In the genomic region with DNA sequence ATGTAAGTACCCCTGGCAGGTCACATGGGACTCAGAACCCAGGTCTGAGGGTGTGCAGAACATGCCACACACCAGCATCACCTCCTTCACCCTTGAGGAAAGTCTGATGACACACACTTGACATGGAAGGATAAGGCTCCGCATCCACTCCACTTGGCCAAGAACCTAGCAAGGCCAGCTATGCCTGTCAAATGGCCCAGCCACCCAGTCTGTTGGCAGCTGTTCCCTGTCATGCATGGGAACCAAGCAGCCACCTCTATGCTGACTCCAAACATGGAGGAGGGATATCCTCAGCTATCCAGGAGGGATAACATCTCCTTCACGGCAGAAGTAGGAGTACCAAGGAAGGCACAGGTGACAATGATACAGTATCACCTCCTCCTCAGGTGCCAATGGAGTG, we compare ENCODE assay signal across 9 mouse cellular contexts. TPM values are rescaled to one million over a fixed set of nuclear protein-coding genes. Genes with fewer than 3 reads are reported as not detected.
A peak's percentile ranks its signal among the peaks of the same experiment; 100 is the strongest.
DNase-seq lines count a peak whose midpoint lies in the region; ATAC-seq and TF ChIP-seq lines count a peak whose summit lies in the region.
"Had no signal": no experiment of that assay in that cellular context is flagged by ENCODE, and none has a peak within 500 bp of the region (broad histone marks: within the 10 kb centered on the region; RNA-seq: fewer than 3 reads in every experiment).

No protein-coding gene starts in this region.

- intact Hi-C loops in heart, postnatal 25 days (cut with DNase I) = loop anchor here (5.0 kb wide), 1 partner anchor 64 kb away; no protein-coding TSS in a partner anchor

- no peaks in the 10 kb centered on the region for H3K27me3 ChIP-seq in heart, embryonic 16.5 days (ENCODE audit: control insufficient read depth, insufficient read depth, low read length)
- H3K27me3 ChIP-seq in embryonic facial prominence, embryonic 13.5 days = no peaks in the 10 kb centered on the region
- H3K27me3 ChIP-seq in hindbrain, postnatal 0 days (ENCODE audit: insufficient read depth, low read length) = no peaks in the 10 kb centered on the region
- peaks cover 3% of the 10 kb centered on the region; the same call in 1 of the 2 replicates for H3K27me3 ChIP-seq in midbrain, embryonic 15.5 days (replicated peaks)
- no peaks in the 10 kb centered on the region for H3K27me3 ChIP-seq in thymus, adult 2 months (ENCODE audit: control insufficient read depth, insufficient read depth, low read length)

- no peaks in the 10 kb centered on the region for H3K9me3 ChIP-seq in heart, embryonic 16.5 days (replicated peaks; ENCODE audit: control insufficient read depth, low read length)
- no peaks in the 10 kb centered on the region for H3K9me3 ChIP-seq in embryonic facial prominence, embryonic 13.5 days
- H3K9me3 ChIP-seq in hindbrain, postnatal 0 days (ENCODE audit: low read length) = no peaks in the 10 kb centered on the region
- H3K9me3 ChIP-seq in midbrain, embryonic 15.5 days = no peaks in the 10 kb centered on the region

- H3K4me1 ChIP-seq in heart, embryonic 16.5 days (ENCODE audit: control insufficient read depth, insufficient read depth, low read length) = peaks cover 14% of the 10 kb centered on the region
- H3K4me1 ChIP-seq in embryonic facial prominence, embryonic 13.5 days = peaks cover 16% of the 10 kb centered on the region
- peaks cover 12% of the 10 kb centered on the region for H3K4me1 ChIP-seq in hindbrain, postnatal 0 days (ENCODE audit: insufficient read depth, low read length)
- peaks cover 26% of the 10 kb centered on the region for H3K4me1 ChIP-seq in midbrain, embryonic 15.5 days
- H3K4me1 ChIP-seq in thymus, adult 2 months (replicated peaks; ENCODE audit: control insufficient read depth, insufficient read depth, low read length) = peaks cover 10% of the 10 kb centered on the region

- WGBS in heart, embryonic 16.5 days = 91% methylated on average over 2 of the region's 2 CpGs
- 78% methylated on average over 2 of the region's 2 CpGs for WGBS in embryonic facial prominence, embryonic 13.5 days
- 83% methylated on average over 2 of the region's 2 CpGs for WGBS in hindbrain, postnatal 0 days
- 96% methylated on average over 2 of the region's 2 CpGs for WGBS in midbrain, embryonic 15.5 days
- 98% methylated on average over 2 of the region's 2 CpGs for WGBS in thymus, adult 2 months

- no peak overlapping the region for H3K27ac ChIP-seq in heart, embryonic 16.5 days (ENCODE audit: low read length)
- no peak overlapping the region for H3K27ac ChIP-seq in embryonic facial prominence, embryonic 13.5 days
- peak overlapping the region; percentile 86; the same call in 1 of the 2 replicates for H3K27ac ChIP-seq in hindbrain, postnatal 0 days
- H3K27ac ChIP-seq in midbrain, embryonic 15.5 days = no peak overlapping the region
- H3K27ac ChIP-seq in thymus, adult 2 months (ENCODE audit: control insufficient read depth, insufficient read depth, low read length) = no peak overlapping the region

- no peak overlapping the region; the same call in 1 of the 2 replicates for H3K4me3 ChIP-seq in heart, embryonic 16.5 days (ENCODE audit: low read length)
- peak overlapping the region; percentile 64 for H3K4me3 ChIP-seq in embryonic facial prominence, embryonic 13.5 days
- H3K4me3 ChIP-seq in hindbrain, postnatal 0 days (ENCODE audit: low read length) = peak overlapping the region; percentile 73
- H3K4me3 ChIP-seq in midbrain, embryonic 15.5 days = peak overlapping the region; percentile 60
- H3K4me3 ChIP-seq in thymus, adult 2 months (ENCODE audit: control insufficient read depth, insufficient read depth, low read length) = no peak overlapping the region

- H3K4me2 ChIP-seq in heart, embryonic 16.5 days (ENCODE audit: low read depth, low read length) = peak overlapping the region; percentile 89
- H3K4me2 ChIP-seq in embryonic facial prominence, embryonic 13.5 days = peak overlapping the region; percentile 89
- H3K4me2 ChIP-seq in hindbrain, postnatal 0 days (ENCODE audit: low read depth, low read length) = peak overlapping the region; percentile 69
- peak overlapping the region; percentile 86 for H3K4me2 ChIP-seq in midbrain, embryonic 15.5 days

- TF ChIP-seq CTCF in hindbrain, postnatal 0 days (IDR thresholded peaks at IDR 0.05; ENCODE audit: low read depth) = no peak
- TF ChIP-seq CTCF in thymus, adult 2 months (IDR thresholded peaks at IDR 0.05; ENCODE audit: borderline replicate concordance, control insufficient read depth, extremely low read depth, insufficient read depth, low read length, poor library complexity) = no peak

- no peak overlapping the region for H3K9ac ChIP-seq in heart, embryonic 16.5 days (ENCODE audit: low read length)
- peak overlapping the region; percentile 77; the same call in 1 of the 2 replicates for H3K9ac ChIP-seq in embryonic facial prominence, embryonic 13.5 days
- peak overlapping the region; percentile 70; the same call in 1 of the 2 replicates for H3K9ac ChIP-seq in hindbrain, postnatal 0 days (replicated peaks; ENCODE audit: low read length)
- peak overlapping the region; percentile 67 for H3K9ac ChIP-seq in midbrain, embryonic 15.5 days

- no peak for ATAC-seq in heart, embryonic 16.5 days (replicated peaks; ENCODE audit: extremely low read depth, insufficient read depth, low FRiP score)
- no peak for ATAC-seq in embryonic facial prominence, embryonic 13.5 days (ENCODE audit: insufficient number of reproducible peaks, insufficient read depth, low FRiP score, low TSS enrichment, low read depth)
- no peak for ATAC-seq in hindbrain, postnatal 0 days
- no peak for ATAC-seq in midbrain, embryonic 15.5 days (replicated peaks)
- ATAC-seq in inflammation-experienced regulatory T-cells, adult 6 months = no peak

- TF ChIP-seq POLR2A in thymus, adult 2 months (IDR thresholded peaks at IDR 0.05; ENCODE audit: control insufficient read depth, extremely low read depth, insufficient read depth, low read length, poor library complexity) = no peak

- H3K36me3 ChIP-seq in heart, embryonic 16.5 days (ENCODE audit: control insufficient read depth, insufficient read depth) = no peaks in the 10 kb centered on the region
- no peaks in the 10 kb centered on the region for H3K36me3 ChIP-seq in embryonic facial prominence, embryonic 13.5 days
- no peaks in the 10 kb centered on the region for H3K36me3 ChIP-seq in hindbrain, postnatal 0 days (ENCODE audit: insufficient read depth, low read length)
- H3K36me3 ChIP-seq in midbrain, embryonic 15.5 days (replicated peaks) = no peaks in the 10 kb centered on the region
- H3K36me3 ChIP-seq in thymus, adult 2 months (ENCODE audit: control insufficient read depth, insufficient read depth, low read length) = no peaks in the 10 kb centered on the region

- DNase-seq in heart, postnatal 25 days (ENCODE audit: low spot score) = no peak
- no peak for DNase-seq in hindbrain, postnatal 0 days (ENCODE audit: low spot score)
- DNase-seq in thymus, adult 2 months = no peak
- DNase-seq in gastrocnemius, postnatal 4 days (ENCODE audit: low spot score in 2 of 2) = no peak
- DNase-seq: lung, adult 18-20 months had no signal

RNA-seq across cellular contexts. Expression of gene Crtc1, which starts 1.0 kb away (rescaled TPM):
- polyA plus RNA-seq in heart, embryonic 16.5 days (2015; fragmentation: Nextera tagmentation; extraction: Ambion mirVana) = 10.2 and 10.7 TPM in 2 replicates
- 10 to 100 TPM; 10.3 to 10.6 TPM for total RNA-seq in heart, postnatal 25 days (2021)
- polyA plus RNA-seq in embryonic facial prominence, embryonic 13.5 days (2015; fragmentation: Nextera tagmentation; extraction: Ambion mirVana) = 26.6 and 28.1 TPM in 2 replicates
- total RNA-seq in hindbrain, postnatal 0 days (2014; rRNA removed) = 51.8 and 54.0 TPM in 2 replicates
- 31.5 and 39.3 TPM in 2 replicates for polyA plus RNA-seq in hindbrain, postnatal 0 days (2015; fragmentation: Nextera tagmentation; extraction: Ambion mirVana)
- polyA plus RNA-seq in midbrain, embryonic 15.5 days (2015; fragmentation: Nextera tagmentation; extraction: Ambion mirVana) = 57.2 and 58.7 TPM in 2 replicates
- polyA plus RNA-seq in thymus, adult 2 months (2012; rRNA removed) = 43.9 and 49.0 TPM in 2 replicates
- 10 to 100 TPM; 16.4 to 20.8 TPM for total RNA-seq in gastrocnemius, postnatal 4 days (2021)
- polyA plus RNA-seq in inflammation-experienced regulatory T-cells, adult 6 months (2017; shearing (Covaris generic)) = 1 to 10 TPM; 5.0 to 8.7 (median 7.2) TPM

RNA-seq across cellular contexts. Expression of gene Klhl26, which starts 38.3 kb away (rescaled TPM):
- polyA plus RNA-seq in heart, embryonic 16.5 days (2015; fragmentation: Nextera tagmentation; extraction: Ambion mirVana) = 9.9 and 12.4 TPM in 2 replicates
- 1 to 10 TPM; 7.6 to 7.7 TPM for total RNA-seq in heart, postnatal 25 days (2021)
- polyA plus RNA-seq in embryonic facial prominence, embryonic 13.5 days (2015; fragmentation: Nextera tagmentation; extraction: Ambion mirVana) = 28.2 and 30.8 TPM in 2 replicates
- 61.8 and 65.4 TPM in 2 replicates for total RNA-seq in hindbrain, postnatal 0 days (2014; rRNA removed)
- polyA plus RNA-seq in hindbrain, postnatal 0 days (2015; fragmentation: Nextera tagmentation; extraction: Ambion mirVana) = 33.6 and 35.8 TPM in 2 replicates
- polyA plus RNA-seq in midbrain, embryonic 15.5 days (2015; fragmentation: Nextera tagmentation; extraction: Ambion mirVana) = 31.0 and 31.4 TPM in 2 replicates
- 43.1 and 44.6 TPM in 2 replicates for polyA plus RNA-seq in thymus, adult 2 months (2012; rRNA removed)
- total RNA-seq in gastrocnemius, postnatal 4 days (2021) = 1 to 10 TPM; 8.1 to 10.0 TPM
- polyA plus RNA-seq in inflammation-experienced regulatory T-cells, adult 6 months (2017; shearing (Covaris generic)) = 10 to 100 TPM in 1 of 3 experiments, 1 to 10 TPM in 2; 6.5 to 10.4 (median 8.8) TPM

RNA-seq across cellular contexts. Expression of gene Tmem59l, which starts 48.7 kb away (rescaled TPM):
- polyA plus RNA-seq in heart, embryonic 16.5 days (2015; fragmentation: Nextera tagmentation; extraction: Ambion mirVana) = 0.13 and 0.41 TPM in 2 replicates
- total RNA-seq in heart, postnatal 25 days (2021) = not detected
- 32.3 and 34.8 TPM in 2 replicates for polyA plus RNA-seq in embryonic facial prominence, embryonic 13.5 days (2015; fragmentation: Nextera tagmentation; extraction: Ambion mirVana)
- total RNA-seq in hindbrain, postnatal 0 days (2014; rRNA removed) = 196 and 198 TPM in 2 replicates
- 191 and 205 TPM in 2 replicates for polyA plus RNA-seq in hindbrain, postnatal 0 days (2015; fragmentation: Nextera tagmentation; extraction: Ambion mirVana)
- polyA plus RNA-seq in midbrain, embryonic 15.5 days (2015; fragmentation: Nextera tagmentation; extraction: Ambion mirVana) = 123 and 141 TPM in 2 replicates
- polyA plus RNA-seq in thymus, adult 2 months (2012; rRNA removed) = 0.39 and 0.73 TPM in 2 replicates
- total RNA-seq in gastrocnemius, postnatal 4 days (2021) = not detected
- polyA plus RNA-seq in inflammation-experienced regulatory T-cells, adult 6 months (2017; shearing (Covaris generic)) = under 1 TPM in 1 of 3 experiments, not detected in 2; 0.47 TPM

RNA-seq across cellular contexts. Expression of gene Crlf1, which starts 54.5 kb away (rescaled TPM):
- polyA plus RNA-seq in heart, embryonic 16.5 days (2015; fragmentation: Nextera tagmentation; extraction: Ambion mirVana) = 3.2 and 17.8 TPM in 2 replicates
- under 1 TPM; 0.34 to 0.81 TPM for total RNA-seq in heart, postnatal 25 days (2021)
- 152 and 159 TPM in 2 replicates for polyA plus RNA-seq in embryonic facial prominence, embryonic 13.5 days (2015; fragmentation: Nextera tagmentation; extraction: Ambion mirVana)
- total RNA-seq in hindbrain, postnatal 0 days (2014; rRNA removed) = 6.5 and 26.7 TPM in 2 replicates
- polyA plus RNA-seq in hindbrain, postnatal 0 days (2015; fragmentation: Nextera tagmentation; extraction: Ambion mirVana) = 16.3 and 17.3 TPM in 2 replicates
- 2.4 and 2.9 TPM in 2 replicates for polyA plus RNA-seq in midbrain, embryonic 15.5 days (2015; fragmentation: Nextera tagmentation; extraction: Ambion mirVana)
- polyA plus RNA-seq in thymus, adult 2 months (2012; rRNA removed) = 0.59 and 0.70 TPM in 2 replicates
- total RNA-seq in gastrocnemius, postnatal 4 days (2021) = 1 to 10 TPM; 3.7 to 4.7 TPM
- not detected for polyA plus RNA-seq in inflammation-experienced regulatory T-cells, adult 6 months (2017; shearing (Covaris generic))

Comparison
In these comparisons a context has a peak if more than half of its experiments do, and no peak if none do; other contexts are left out.
1. H3K4me3 ChIP-seq: peak in embryonic facial prominence, embryonic 13.5 days (single experiment), hindbrain, postnatal 0 days (single experiment) and midbrain, embryonic 15.5 days (single experiment); none in heart, embryonic 16.5 days (single experiment) and thymus, adult 2 months (single experiment).
2. RNA of gene Tmem59l, which starts 48.7 kb away (polyA plus RNA-seq): 191 to 205 TPM in hindbrain, postnatal 0 days, 123 to 141 TPM in midbrain, embryonic 15.5 days and 32.3 to 34.8 TPM in embryonic facial prominence, embryonic 13.5 days; 0.39 to 0.73 TPM in thymus, adult 2 months, 0.13 to 0.41 TPM in heart, embryonic 16.5 days and 0.47 TPM in inflammation-experienced regulatory T-cells, adult 6 months; every median in the first group is over 10 times any median in the second.
3. Peak in every context shown above with its lines, with median percentiles within 50 percentile points of each other: H3K4me2 ChIP-seq.